Mouse (Mus musculus): ENCODE measurements around the gene Tcf20. TPM values are rescaled to one million over a fixed set of nuclear protein-coding genes. Genes with fewer than 3 reads are reported as not detected.

The Tcf20 gene
- polyA plus RNA-seq, 1 experiment, result 38.3 TPM

DNA sequence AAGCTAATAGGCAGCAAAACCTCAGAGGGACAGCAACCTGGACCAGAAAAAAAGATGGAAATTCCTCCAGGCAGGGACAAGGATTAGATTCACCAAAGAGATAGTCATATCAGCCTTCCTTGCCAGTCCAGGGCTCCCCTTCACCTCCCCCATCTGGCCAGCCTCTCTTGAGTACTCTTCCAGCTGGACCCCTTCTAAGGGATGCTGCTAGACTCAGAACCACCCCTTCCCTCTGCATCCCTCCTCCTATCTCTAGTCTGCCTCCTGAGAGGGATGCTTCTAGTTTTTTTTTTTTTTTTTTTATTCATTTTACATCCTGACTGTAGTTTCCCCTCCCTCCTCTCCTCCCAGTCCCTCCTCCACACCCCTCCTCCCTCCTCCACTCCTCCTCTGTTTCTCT lies 8.8 kb upstream of the Tcf20 start:
- no peak for DNase-seq (ENCODE audit: extremely low spot score in 1 of 2, low spot score in 1 of 2)

DNA sequence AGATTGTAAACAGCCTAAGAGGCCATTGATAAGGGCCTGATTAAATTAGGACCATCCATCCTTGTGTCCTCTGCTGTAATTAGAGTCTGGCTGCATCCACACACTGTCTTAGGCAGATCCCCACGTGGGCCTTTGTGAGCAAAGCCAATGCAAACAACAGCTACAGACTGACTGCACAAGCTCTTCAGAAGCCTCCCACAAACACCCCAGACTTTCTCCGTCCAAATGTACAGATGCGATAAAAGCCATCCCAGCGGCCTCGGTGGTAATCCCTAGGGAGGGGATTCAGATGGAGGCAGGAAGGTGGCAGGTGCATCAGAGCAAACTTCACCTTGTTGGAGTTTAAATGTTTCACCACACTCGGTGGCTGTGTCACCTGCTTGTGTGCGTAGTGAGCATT lies 7.6 kb upstream of the Tcf20 start:
- peak in 1 of 2 experiments; percentile 53 for DNase-seq (ENCODE audit: extremely low spot score in 1 of 2, low spot score in 1 of 2)

DNA sequence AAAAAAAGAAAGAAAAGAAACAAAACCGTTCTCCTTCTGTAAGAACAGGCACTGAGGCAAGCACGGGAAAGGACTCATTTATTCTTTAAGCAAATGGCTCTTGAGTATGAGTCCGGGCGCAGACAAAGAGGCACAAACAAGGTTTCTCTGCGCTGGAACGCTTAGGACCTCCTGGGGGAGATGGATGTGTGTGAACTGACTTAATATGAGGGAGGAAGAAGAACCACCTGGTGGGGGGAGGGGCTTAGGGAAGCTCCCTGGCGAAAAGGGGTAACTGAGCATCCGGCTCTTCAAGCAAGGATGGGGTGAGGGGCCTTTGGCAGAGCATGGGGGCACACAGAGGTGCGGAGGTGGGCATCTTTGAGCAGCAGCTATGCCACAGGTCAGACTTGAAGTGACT lies 5.2 kb upstream of the Tcf20 start:
- DNase-seq (ENCODE audit: extremely low spot score in 1 of 2, low spot score in 1 of 2), result no peak

DNA sequence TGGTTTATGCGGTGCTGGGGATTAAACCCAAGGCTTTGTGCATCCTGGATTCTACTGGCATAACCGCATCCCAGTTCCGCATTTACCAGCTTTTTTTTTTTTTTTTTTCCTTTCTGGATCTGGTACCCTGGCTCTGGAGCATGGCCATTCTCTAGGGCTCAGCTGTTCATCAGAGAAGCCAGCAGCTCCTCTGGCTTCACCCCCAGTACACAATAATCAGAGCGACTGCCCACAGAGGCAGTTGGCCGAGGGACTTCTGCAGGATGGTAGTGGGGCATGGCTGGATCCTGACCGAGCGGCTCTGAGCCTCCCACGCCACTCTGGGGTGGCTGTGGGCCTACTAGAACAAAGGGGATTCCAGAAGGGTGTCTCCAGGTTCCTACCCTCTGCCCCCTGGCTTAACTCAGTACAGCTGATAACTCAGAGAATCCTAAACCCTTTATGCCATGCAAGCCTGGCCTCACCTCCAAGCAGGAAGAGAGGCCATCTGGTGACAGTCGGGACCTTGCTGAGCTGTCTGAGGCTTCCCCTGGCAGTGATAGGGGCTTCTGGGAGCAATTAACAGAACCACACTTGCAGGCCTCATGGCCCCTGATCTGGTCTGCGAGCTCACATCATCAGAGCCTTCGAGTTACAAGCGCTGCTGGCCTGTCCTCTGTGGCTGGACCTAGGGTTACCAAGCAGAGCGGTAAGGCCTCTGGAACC lies 4.6 kb upstream of the Tcf20 start:
- DNase-seq (ENCODE audit: extremely low spot score in 1 of 2, low spot score in 1 of 2), result no peak

DNA sequence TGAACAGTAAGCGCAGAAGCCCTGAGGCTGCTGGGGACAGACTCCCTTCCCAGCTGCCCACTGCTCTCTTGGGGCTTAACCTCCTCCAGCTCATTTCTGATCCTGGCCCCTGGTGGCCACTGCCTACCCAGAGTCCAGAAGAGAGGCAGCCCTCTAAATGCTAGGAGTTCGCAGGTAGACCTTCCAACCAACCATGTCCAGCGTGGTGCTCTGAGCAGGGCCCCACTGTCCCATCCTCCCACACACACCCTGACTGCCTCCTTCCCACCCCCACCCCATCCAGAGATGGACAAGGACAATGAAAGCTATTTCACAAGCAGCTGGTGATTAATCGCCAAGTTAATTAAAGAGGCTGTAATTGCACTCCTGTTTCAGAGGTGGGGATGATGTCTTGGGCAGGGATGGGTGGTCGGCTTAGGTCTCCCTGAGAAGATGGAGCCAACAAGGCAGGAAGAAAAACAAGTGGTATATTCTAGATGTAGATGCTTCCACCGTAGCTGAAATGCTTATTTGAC lies 1.6 kb upstream of the Tcf20 start:
- no peak for DNase-seq (ENCODE audit: extremely low spot score in 1 of 2, low spot score in 1 of 2)

DNA sequence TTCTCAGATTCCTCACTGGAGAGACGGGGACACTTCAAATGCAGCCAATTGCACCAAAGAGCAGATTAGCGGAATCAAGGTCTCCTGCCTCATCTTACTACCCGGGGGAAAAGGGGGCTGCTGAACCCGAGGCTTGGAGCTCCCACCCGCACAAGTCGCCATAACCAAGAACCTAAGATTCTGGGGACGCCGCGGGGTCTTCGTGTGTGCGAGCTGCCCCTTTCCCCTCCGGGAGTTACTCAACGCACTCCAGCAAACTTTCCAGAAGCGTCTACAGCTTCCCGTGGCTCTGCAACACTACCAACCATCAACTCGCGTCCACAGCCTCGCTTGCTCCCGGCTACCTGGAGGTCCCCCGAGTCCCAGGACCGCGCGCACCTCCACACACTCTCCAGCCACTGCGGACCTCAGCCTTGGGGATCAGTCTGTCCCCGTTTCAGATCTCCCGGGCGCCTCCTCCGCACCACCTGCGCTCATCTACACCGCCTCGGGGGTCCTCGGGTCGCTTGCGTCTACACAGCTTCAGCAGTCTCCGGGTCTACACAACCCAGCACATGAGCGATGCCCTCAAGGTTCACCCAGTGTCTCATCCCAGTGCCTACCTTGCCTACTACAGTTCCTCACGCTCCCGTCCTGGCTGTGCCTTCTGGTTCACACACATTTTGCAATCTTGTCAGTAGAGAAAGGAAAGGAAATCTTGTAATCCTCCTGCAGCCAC lies 499 bp downstream of the Tcf20 start:
- DNase-seq (ENCODE audit: extremely low spot score in 1 of 2, low spot score in 1 of 2), result no peak

DNA sequence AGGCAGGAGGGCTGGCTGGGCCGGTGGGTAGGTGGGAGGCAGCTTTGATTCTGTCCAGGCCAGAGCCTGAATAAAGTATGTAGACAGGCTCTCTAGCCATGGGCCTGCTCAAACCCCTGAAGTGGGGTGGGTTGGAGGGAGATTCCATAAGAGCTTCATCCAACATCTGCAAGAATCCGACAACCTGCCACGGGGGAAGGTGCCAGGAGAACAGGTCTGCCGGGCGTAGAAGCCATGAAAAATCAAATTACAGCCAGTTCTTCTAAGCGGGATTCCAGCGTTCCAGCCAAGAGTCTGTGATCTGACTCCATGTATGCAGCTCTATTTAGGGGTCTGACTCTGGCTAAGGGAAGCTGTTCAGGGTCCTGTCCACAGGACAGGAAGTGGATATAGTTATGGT lies 3.1 kb downstream of the Tcf20 start:
- no peak for DNase-seq (ENCODE audit: extremely low spot score in 1 of 2, low spot score in 1 of 2)

DNA sequence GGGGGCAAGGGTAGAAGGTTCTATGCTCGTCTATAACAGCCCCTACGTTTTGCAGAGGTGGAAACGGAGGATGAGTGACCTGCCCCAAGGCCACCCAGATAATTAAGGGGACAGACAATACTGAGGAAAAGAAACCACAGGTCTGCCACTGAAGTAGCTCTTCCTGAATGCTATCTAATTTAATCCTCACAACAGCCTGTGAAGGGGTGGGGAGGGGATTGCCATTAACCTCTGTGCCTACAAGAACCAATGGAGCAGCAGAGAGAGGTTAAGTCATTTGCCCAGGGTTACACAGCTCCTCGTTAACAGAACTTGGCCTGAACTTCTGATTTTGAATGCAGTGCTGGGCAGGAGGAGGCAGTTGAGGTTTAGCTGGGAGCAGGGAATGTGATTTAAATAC lies 3.6 kb downstream of the Tcf20 start:
- DNase-seq (ENCODE audit: extremely low spot score in 1 of 2, low spot score in 1 of 2), result no peak

DNA sequence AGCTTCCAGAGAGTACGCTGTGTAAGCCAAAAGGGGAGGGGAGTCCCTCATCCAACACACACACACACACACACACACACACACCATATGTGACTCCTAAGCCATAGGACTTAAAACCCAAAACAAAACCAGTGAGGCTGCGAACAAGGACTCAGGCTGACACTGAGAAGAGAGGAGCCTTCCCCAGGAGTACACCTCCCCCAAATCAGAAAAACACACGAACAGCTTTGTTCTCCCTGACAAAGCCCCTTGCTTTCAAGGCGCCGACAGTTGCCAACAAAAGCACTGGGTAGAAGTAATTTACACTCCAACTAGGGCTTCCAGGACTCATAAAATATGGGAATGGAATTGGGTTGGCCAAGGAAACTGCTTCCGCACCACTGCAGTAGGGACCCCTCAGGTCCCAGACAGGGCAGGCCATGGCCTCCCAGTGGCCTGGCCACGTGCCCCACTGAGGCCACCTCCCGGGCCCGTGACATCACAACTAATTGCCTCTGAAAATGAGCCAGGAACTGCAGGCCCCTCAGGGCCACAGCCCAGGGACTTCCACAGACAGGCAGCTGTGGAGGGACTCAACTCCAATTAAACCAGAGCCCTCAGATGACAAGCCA lies 4.2 kb downstream of the Tcf20 start:
- DNase-seq (ENCODE audit: extremely low spot score in 1 of 2, low spot score in 1 of 2), result no peak

DNA sequence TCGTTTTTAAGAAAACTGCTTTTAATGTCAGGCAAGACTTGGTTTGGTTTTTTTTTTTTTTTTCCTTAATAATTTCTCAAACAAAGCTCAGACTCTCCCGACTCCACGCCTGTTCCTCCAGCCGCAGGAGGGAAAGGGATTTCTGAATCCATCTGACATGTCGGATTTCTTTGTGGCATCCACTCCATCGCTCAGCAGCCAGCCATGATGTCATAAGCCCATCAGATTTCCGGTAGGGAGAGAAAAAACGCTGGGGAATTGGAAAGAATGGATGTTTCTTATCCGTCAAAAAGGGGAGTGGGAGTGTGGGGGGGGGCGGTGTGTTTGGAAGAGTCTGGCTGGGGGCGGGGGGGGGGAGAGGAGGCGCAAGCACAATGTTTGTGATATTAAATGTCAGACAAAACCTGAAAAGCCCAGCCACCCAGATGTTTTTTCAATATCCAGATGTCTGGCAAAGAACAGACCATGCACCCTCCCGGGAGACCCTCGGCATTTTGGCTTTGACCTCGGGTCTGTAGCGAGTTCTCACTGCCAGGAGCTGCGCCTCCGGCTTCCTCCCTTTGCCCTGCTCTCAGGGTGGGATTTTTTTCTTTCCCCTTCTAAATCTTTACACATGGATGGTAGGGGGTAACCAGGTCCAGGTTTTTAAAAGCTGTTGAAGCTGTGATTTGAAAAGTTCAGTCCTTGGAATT lies 4.8 kb downstream of the Tcf20 start:
- DNase-seq (ENCODE audit: extremely low spot score in 1 of 2, low spot score in 1 of 2), result no peak

DNA sequence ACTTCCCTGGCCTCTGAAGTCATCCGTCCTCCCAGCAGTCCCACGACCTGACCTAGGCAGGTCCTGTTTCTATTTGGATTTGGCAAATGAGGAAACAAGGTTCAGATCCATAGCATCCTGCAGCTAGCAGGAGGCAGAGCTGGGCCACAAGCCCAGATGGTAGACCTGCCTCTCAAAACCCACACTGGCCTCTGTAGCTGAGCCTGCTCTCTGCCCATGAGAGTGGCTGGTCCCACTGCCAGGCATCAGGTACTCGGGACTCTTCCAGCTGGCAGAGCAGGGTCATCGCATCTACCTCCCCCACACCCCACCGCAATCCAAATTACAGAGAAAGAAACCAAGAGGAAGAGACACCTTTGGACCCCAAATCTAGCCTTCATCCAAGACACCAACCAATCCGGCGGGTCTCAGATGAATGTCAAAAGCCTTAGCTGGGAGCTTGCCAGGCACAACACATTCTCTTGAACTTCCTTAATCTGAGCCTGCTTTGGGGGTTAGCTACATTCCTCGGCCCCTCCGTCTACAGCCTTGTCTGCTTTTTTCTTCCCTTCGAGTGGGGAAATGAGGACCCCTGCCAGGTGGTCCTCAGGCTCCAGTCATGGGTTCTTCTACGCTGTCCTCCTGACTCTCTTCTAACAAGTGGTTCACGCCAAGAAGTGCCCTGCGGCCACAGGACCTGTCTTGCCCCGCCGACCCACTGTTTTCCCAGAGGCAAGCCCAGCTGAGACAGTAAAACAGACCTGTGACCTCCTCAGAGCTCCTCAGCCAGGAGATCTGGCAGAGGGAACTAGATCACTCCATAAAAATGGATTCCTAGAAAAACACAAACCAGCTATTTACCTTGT lies 5.8 kb downstream of the Tcf20 start:
- no peak for DNase-seq (ENCODE audit: extremely low spot score in 1 of 2, low spot score in 1 of 2)

DNA sequence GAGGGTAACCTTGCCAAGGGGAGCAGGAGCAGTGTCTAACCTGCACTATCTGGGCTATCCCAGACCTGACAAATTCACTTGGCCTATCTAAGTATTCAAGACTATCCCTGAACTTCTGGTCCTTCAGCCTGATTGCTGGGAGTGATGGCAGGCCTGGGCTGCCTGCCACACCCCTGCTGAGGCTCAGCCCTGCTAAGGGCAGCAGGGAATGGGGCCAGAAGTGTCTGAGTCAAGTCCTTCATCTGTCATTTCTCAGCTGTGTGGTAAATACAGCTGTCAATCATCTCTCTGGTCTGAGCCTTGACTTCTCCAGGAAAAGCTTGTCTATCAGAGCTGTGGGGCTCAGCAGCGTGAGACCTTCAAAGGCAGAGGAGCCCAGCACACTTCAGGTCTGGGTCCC lies 8.1 kb downstream of the Tcf20 start:
- no peak for DNase-seq (ENCODE audit: extremely low spot score in 1 of 2, low spot score in 1 of 2)

DNA sequence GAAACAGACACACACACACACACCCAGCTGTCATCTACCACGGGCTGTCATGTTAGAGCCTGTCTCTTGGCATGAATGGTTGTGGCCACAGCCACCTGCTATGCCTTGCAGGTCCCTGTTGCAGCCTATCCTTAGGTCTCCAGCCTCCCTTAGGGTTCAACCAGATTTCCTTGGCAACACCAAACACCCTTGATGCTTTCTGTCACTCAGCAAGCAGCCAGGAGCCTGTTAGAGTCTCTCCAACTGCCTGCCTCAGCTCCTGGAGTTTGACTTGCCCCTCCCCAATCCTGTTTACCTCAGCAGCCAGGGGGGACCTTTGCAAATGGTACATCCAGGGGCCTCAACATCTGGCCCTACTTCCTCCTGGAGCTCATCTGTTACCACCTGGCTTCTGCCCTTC lies 13.2 kb downstream of the Tcf20 start:
- no peak for DNase-seq (ENCODE audit: extremely low spot score in 1 of 2, low spot score in 1 of 2)

DNA sequence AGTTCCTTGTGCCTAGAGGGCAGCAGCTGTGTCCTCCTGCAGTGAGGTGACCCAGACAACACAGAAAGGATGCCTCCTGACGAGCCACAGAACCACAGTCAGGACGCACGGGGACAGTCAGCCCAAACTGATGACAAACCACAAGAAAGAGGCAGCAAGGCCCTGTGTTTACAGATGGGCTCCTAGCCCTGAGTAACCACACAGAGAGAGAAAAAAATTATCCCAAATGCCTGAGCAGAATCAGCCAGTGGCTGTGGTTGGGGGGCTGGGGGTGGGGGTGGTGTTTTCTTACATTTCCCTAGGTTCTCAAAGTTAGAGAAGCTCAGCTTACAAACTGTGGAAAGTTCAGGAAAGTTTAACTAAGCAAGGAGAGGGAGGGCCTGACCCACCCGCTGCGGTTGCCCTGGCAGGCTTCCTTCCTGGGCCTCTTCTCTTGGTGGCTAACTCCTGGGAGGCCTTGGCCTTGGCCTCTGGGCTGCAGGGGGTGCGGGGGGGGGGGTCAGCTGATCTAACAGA lies 18.4 kb downstream of the Tcf20 start:
- no peak for DNase-seq (ENCODE audit: extremely low spot score in 1 of 2, low spot score in 1 of 2)

DNA sequence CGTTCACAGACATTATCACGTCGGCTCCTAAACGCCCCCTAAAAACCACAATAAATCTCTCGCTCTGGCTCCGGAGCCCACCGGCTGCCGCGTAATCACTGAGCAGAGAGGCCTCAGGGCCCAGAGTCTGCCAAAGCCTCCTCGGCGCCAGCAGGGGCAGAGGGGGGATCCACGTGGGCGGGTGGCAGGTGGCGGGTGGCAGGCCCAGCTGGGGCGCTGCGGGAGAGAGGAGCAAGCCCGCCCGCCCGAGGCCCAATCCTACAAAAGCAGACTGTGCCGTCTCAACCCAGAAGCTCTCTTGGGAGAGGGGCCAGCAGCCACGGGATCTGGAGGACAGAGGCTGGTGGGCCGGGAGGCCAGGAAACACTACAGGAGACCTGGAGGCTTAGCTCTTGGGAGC lies 19.2 kb downstream of the Tcf20 start:
- DNase-seq (ENCODE audit: extremely low spot score in 1 of 2, low spot score in 1 of 2), result no peak

DNA sequence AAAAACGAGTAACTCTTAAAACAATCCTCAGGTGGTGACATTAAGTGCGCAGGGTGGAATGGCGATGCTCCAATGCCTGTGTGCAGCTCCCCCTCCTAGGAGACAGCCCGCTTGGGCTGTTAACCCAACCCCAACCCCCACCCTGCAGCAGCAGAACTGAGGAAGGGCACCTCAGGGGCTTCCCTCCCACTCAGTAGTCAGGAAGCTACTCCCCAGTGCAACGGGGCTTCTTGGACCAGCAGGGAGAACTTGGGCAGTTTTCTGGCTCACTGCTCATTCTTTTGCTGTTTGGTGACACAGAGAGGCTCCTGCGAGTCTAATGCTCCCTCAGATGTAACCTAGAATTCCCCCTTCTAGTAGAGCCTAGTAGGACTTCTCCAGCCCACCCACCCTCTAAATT lies 19.7 kb downstream of the Tcf20 start:
- DNase-seq (ENCODE audit: extremely low spot score in 1 of 2, low spot score in 1 of 2), result no peak

DNA sequence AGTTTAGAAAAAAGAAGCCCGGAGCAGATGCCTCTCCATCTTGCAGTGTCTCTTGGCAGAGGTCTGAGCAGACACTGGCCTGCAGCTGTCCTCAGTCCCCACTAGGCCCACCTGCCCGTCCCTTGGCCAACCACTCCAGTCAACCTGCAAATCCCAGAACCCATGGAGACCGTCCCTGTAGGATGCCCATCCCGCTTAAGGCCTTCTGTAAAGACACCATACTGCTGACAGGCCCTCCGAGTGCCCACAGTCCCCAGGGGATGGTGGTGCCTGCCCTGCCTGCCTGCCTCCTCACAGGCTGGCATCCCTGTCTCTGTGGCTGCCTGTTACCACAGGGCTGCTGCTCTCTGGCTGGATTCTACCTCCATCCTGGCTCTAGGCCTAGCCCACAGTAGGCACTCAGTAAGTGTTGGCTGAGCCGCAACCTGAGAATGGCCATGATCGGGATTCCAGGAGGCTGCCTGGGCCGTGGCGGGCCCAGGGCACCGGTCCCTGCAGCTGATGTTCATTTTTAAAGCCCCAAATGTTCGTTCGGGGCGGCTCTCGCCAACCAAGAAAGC lies 23.3 kb downstream of the Tcf20 start:
- DNase-seq (ENCODE audit: extremely low spot score in 1 of 2, low spot score in 1 of 2), result no peak

DNA sequence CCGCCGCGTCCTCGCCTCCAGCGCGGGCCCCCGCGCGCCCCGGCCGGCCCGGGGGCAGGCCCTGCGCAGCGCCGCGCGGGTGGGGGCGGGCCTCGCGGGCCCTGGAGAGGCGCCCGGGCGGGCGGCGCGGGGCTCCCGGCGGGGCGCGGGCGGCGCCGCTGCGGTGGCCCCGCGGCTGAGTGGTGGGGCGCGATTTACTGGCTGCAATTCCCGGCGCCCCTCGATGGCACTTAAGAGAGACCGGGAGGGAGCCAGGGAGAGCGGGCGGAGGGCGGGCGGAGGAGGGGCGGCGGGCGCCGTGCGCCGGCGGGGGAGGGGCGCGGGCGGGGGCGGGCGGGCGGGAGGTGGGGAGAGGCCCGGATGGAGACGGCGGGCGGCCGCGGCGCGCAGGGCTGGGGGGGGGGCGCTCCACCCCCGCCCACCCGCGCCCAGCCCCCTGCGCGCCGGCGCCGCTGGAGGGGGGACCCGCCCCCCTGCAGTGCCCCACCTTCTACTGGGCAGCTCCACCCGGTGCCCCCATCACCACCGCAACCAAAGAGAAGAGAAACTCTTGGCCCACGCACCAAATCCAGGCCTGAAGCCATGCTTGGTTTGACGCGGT lies 24.0 kb downstream of the Tcf20 start:
- no peak for DNase-seq (ENCODE audit: extremely low spot score in 1 of 2, low spot score in 1 of 2)

DNA sequence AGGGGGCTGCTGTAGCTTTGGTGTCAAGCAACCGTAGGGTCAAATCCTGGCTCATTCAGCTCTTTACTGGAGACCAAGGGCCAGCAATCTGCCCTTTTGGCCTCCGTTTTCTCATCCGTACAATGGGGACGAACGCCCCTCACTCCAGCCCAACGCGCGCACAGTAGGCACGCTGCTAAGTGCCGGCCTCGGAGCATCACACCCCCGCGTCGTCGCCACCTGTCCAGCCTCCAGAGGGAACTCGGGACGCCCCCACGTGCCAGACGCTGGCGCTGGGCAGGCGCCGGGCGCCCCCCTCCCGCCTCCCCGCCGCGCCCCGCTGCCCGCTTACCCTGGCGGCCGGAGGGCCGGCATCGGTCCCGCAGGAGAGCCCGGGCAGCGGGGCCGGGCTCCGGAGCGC lies 24.6 kb downstream of the Tcf20 start:
- DNase-seq (ENCODE audit: extremely low spot score in 1 of 2, low spot score in 1 of 2), result no peak

All from frontal cortex, adult 2 months (tissue).